Mouse (Mus musculus): Measurements from ENCODE around the gene Nme7. TPM values are rescaled to one million over a fixed set of nuclear protein-coding genes. Genes with fewer than 3 reads are reported as not detected.

Nme7 gene
- polyA plus RNA-seq, 1 experiment from 2014 or later = 21.4 TPM

DNA sequence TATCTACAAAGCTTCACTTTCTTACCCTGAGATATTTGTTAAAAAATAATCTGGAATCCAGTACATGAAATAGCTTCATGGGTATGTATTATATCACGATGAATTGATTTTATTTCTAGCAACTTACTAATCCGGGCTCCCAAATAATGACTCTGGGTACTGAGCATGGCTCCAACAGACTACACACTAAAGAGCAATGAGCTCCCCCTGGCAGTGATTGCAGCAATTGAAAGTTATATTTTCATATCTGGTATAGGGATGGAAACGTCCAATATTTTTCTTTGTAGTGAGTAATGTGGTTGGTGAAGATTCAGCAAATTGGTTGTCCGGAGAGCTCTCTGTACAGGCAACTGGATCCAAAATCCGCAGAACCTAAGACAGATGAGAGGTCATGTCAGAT, 11.9 kb upstream of the Nme7 start:
- H3K4me2 ChIP-seq = no peak overlapping the region
- no peak overlapping the region for H3K9ac ChIP-seq
- no peaks in the 10 kb centered on the region for H3K4me1 ChIP-seq
- H3K27me3 ChIP-seq (replicated peaks) = no peaks in the 10 kb centered on the region
- WGBS = 86% methylated on average over 5 of the region's 5 CpGs
- ATAC-seq (ENCODE audit: extremely low read depth, insufficient number of reproducible peaks, low FRiP score, low TSS enrichment) = no peak
- H3K4me3 ChIP-seq = no peak overlapping the region
- no peak overlapping the region for H3K27ac ChIP-seq (replicated peaks)
- peaks cover 61% of the 10 kb centered on the region for H3K36me3 ChIP-seq
- H3K9me3 ChIP-seq = no peaks in the 10 kb centered on the region

DNA sequence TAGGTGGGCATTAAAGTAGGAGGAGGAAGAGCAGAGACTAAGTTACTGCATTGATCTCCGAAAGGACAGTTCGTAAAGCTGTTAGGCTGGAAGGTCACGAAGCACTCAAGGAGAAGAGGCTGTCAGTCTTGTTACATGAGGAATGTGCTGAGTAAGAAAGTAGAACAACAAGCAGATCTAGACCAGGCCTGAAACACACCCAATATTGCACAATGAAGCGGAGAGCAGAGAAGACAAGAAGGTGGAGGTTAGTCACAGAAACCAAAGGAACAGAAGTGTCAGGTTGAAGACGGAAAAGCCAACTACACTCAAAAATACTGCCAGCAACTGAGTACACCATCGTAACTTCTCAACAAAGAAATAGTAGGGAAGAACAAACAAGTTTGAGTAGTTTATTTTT, 9.8 kb upstream of the Nme7 start:
- Histone ChIP-seq H3K9ac (no peak overlapping the region), H3K27ac (replicated peaks) (no peak overlapping the region), H3K27me3 (replicated peaks) (no peaks in the 10 kb centered on the region), H3K4me1 (no peaks in the 10 kb centered on the region), H3K4me2 (no peak overlapping the region), H3K9me3 (no peaks in the 10 kb centered on the region), H3K36me3 (peaks cover 81% of the 10 kb centered on the region), H3K4me3 (no peak overlapping the region)
- ATAC-seq (ENCODE audit: extremely low read depth, insufficient number of reproducible peaks, low FRiP score, low TSS enrichment) = no peak
- 84% methylated on average over 6 of the region's 6 CpGs for WGBS

DNA sequence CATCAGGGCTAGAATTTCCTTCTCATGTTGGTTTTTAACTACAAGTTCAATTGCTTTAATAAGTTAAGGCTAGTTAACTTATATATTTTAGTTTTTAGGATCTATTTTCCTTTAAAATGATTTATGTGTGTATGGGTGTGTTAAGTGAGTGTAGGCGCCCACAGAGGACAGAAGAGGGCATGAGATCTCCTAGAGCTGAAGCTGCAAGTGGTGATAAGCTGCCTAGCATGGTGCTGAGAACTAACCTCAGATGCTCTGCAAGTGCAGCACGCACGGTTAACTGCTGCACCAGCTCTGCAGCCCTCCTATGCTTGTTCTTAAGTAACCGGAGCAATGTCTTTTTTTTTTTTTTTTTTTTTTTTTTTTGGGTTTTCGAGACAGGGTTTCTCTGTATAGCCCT, 7.4 kb upstream of the Nme7 start:
- Histone ChIP-seq H3K9ac (no peak overlapping the region), H3K4me1 (no peaks in the 10 kb centered on the region), H3K4me3 (no peak overlapping the region), H3K27me3 (replicated peaks) (no peaks in the 10 kb centered on the region), H3K9me3 (no peaks in the 10 kb centered on the region), H3K27ac (replicated peaks) (no peak overlapping the region), H3K4me2 (no peak overlapping the region), H3K36me3 (peaks cover 88% of the 10 kb centered on the region)
- 93% methylated on average over 4 of the region's 5 CpGs for WGBS
- no peak for ATAC-seq (ENCODE audit: extremely low read depth, insufficient number of reproducible peaks, low FRiP score, low TSS enrichment)

DNA sequence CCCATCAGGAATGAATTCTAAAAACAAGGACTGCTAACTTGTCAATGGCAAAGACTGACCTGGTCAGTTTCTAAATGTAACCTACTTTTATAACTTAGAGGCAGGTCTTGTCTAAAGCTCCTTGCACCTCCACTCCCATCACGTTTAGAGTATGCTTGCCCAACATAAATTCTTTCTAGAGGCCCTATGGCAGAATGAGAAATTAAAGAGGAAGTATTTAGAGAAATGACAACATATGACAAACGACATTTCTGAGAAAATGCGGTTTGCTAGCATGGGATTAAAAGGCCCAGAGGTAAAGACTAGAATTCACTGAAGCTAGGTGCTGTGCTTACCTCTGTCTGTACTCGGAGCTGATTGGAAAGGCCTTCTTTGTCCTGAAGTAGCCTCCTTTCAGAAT, 2.0 kb upstream of the Nme7 start:
- no peak for ATAC-seq (ENCODE audit: extremely low read depth, insufficient number of reproducible peaks, low FRiP score, low TSS enrichment)

DNA sequence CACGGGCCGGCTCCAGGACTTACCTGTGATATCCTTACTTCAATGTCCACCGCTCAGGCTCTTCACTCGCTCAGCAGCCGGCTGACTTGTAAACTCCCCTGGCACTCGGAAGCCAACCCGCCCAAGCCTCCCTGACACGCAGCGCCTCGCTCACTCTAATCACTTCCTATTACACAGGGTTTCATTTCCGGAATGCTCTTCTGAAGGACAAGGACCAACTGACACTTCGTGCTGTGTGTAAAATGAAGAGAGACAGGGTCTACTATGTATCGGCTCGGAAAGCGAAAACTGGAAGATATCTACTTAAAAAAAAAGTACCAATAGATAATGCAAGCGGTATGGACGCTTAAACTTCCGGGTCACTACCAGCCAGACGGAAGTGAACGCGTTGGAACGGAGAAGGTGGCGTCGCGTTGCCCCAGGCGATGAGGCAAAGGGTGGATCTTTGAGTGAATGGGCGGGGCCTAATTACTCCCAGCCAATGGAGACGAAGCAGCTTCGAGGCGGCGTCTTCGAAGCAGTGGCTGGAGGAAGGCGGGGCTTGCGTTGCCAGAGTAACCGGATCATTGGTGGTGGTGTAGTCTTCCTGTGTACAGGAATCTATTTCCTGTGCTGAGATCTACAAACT, 3.3 kb downstream of the Nme7 start, which contains the start of gene Blzf1:
Blzf1 (minus strand) TSS at position 366 of the 628 bp plus-strand sequence.
- H3K4me3 ChIP-seq = peak within 1 kb of the TSS; percentile 65
- peak within 1 kb of the TSS; percentile 84 for H3K9ac ChIP-seq
- ATAC-seq (ENCODE audit: extremely low read depth, insufficient number of reproducible peaks, low FRiP score, low TSS enrichment) = peak; percentile 98

More for the DNA sequence above, 2.0 kb upstream of the Nme7 start:
- H3K27me3 ChIP-seq (replicated peaks) = no peaks in the 10 kb centered on the region
- H3K27ac ChIP-seq (replicated peaks) = no peak overlapping the region
- 86% methylated on average over 4 of the region's 4 CpGs for WGBS
- H3K9me3 ChIP-seq = no peaks in the 10 kb centered on the region
- H3K4me2 ChIP-seq = no peak overlapping the region
- H3K36me3 ChIP-seq = peaks cover 75% of the 10 kb centered on the region
- H3K9ac ChIP-seq = no peak overlapping the region
- H3K4me3 ChIP-seq = no peak overlapping the region
- H3K4me1 ChIP-seq = peaks cover 12% of the 10 kb centered on the region

DNA sequence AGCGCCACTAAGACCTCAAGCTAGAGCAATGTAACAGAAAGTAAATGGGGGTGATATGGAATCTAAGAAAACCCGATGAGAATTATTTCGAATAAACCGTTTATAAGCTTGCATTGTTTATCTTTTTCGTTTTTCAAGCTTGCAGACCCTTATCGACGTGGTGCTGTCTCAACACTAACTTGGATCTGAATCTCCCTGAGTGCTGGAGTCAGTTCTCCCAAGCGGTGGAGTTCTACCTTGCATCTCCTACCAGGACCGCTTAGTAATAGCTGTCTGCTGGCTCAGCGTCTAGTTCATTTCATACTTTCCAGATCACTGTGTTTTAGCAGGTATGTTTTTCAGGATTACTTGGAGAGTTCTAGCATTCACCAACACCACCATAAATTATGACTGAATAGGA, 4.0 kb downstream of the Nme7 start:
- peak overlapping the region; percentile 84 for H3K9ac ChIP-seq
- H3K36me3 ChIP-seq = peaks cover 28% of the 10 kb centered on the region
- peaks cover 19% of the 10 kb centered on the region for H3K4me1 ChIP-seq
- no peaks in the 10 kb centered on the region for H3K9me3 ChIP-seq
- peak overlapping the region; percentile 91 for H3K4me2 ChIP-seq
- 0 out of 2 replicates have a peak overlapping the region, but pooled peaks have one; percentile 32 for H3K27ac ChIP-seq (replicated peaks)
- ATAC-seq (ENCODE audit: extremely low read depth, insufficient number of reproducible peaks, low FRiP score, low TSS enrichment) = no peak
- H3K27me3 ChIP-seq (replicated peaks) = no peaks in the 10 kb centered on the region
- H3K4me3 ChIP-seq = peak overlapping the region; percentile 65
- WGBS = 11% methylated on average over 10 of the region's 10 CpGs

More for the DNA sequence above, 3.3 kb downstream of the Nme7 start, which contains the start of gene Blzf1:
- no peaks in the 10 kb centered on the region for H3K27me3 ChIP-seq (replicated peaks)
- H3K4me2 ChIP-seq = peak within 1 kb of the TSS; percentile 91
- peak within 1 kb of the TSS; percentile 71 for H3K27ac ChIP-seq (replicated peaks)
- no peaks in the 10 kb centered on the region for H3K9me3 ChIP-seq
- under 1% methylated on average over 35 of the region's 35 CpGs for WGBS
- H3K36me3 ChIP-seq = peaks cover 30% of the 10 kb centered on the region
- H3K4me1 ChIP-seq = peaks cover 19% of the 10 kb centered on the region

DNA sequence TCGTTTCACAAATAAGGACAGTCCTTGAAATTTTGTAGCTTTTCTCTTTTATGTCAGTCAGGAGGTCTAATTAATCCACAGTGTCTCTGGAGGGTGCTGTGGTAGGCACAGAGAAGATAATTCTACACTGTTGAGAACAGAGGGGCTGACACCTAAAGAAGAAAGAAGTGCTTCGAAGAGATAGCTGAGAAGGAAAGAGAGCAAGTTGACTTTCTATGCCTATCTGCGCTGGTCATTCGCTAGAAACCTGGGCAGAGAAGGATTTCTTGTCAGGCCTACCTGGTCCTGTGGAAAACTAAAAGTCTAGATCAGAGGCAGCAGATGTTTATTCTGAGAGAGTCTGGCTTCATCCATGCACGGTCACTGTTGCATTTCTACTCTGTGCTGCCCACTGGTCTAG, 10.2 kb downstream of the Nme7 start:
- H3K27ac ChIP-seq (replicated peaks) = no peak overlapping the region
- peaks cover 20% of the 10 kb centered on the region for H3K36me3 ChIP-seq
- no peaks in the 10 kb centered on the region for H3K9me3 ChIP-seq
- H3K4me3 ChIP-seq = no peak overlapping the region
- H3K27me3 ChIP-seq (replicated peaks) = no peaks in the 10 kb centered on the region
- H3K9ac ChIP-seq = no peak overlapping the region
- WGBS = 85% methylated on average over 5 of the region's 5 CpGs
- peaks cover 12% of the 10 kb centered on the region for H3K4me1 ChIP-seq
- no peak for ATAC-seq (ENCODE audit: extremely low read depth, insufficient number of reproducible peaks, low FRiP score, low TSS enrichment)
- no peak overlapping the region for H3K4me2 ChIP-seq

DNA sequence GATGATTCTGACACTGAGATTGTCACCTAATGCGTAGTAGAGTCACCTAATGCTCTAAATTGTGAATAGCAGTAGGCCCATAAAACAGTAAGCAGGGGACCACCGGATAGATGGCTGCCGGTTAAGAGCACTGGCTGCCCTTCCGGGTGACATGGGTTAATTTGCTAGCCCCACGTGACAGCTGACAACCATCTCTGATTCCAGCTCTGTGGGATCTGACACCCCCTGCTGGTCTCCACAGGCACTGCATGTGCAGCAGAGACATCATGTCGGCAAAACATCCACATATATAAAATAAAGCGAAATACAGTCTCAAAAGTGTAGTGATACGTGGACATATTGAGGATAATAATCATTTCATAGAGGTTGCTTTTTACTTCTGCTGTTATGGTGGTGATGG, 11.3 kb downstream of the Nme7 start:
- Histone ChIP-seq H3K4me3 (no peak overlapping the region), H3K36me3 (peaks cover 20% of the 10 kb centered on the region), H3K9me3 (no peaks in the 10 kb centered on the region), H3K4me2 (no peak overlapping the region), H3K27ac (replicated peaks) (no peak overlapping the region), H3K9ac (no peak overlapping the region), H3K4me1 (peaks cover 24% of the 10 kb centered on the region), H3K27me3 (replicated peaks) (no peaks in the 10 kb centered on the region)
- ATAC-seq (ENCODE audit: extremely low read depth, insufficient number of reproducible peaks, low FRiP score, low TSS enrichment) = no peak
- 71% methylated on average over 8 of the region's 8 CpGs for WGBS

DNA sequence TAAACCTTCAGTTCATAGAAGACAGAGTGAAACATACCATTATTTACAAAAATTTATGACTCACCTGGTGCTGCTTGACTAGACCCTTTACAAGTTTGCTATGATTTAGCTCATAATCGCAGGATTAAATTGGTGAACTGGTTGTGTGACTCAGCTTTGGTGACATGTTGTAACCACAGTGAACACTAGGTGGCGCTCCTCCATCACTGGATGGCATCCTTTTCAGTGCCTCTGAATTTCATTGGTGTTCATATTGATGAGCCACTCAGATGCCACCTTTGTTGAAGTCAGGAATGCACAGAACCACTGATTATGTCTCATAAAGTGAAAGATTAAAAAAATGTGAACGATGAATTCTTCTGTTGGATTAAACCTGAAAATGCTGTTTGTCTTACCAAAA, 12.8 kb downstream of the Nme7 start:
- H3K9me3 ChIP-seq = no peaks in the 10 kb centered on the region
- no peak overlapping the region for H3K27ac ChIP-seq (replicated peaks)
- peaks cover 37% of the 10 kb centered on the region for H3K4me1 ChIP-seq
- WGBS = 30% methylated on average over 3 of the region's 3 CpGs
- no peak for ATAC-seq (ENCODE audit: extremely low read depth, insufficient number of reproducible peaks, low FRiP score, low TSS enrichment)
- H3K27me3 ChIP-seq (replicated peaks) = no peaks in the 10 kb centered on the region
- H3K36me3 ChIP-seq = peaks cover 16% of the 10 kb centered on the region
- no peak overlapping the region for H3K9ac ChIP-seq
- no peak overlapping the region for H3K4me3 ChIP-seq
- H3K4me2 ChIP-seq = no peak overlapping the region

DNA sequence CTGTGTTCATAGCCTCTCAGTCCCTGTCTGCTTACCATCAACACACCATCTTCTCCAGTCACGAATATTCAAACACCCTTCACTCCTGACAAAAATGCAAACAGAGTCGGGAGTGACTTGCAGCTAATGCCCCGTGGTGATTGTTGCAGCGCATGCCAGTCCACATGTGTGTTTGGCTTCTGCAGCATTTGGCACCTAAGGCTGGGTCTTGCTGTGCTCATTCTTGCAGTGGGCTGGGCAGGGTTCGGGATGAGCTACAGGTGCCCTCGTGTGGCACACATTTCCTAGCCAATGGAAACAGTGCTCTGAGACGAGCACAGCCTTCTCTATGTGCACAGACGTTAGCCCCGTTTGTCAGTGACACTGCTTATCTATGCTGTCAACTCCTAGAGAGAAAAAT, 13.3 kb downstream of the Nme7 start:
- Histone ChIP-seq H3K27me3 (replicated peaks) (no peaks in the 10 kb centered on the region), H3K9ac (no peak overlapping the region), H3K36me3 (peaks cover 14% of the 10 kb centered on the region), H3K27ac (replicated peaks) (no peak overlapping the region), H3K4me2 (no peak overlapping the region), H3K4me1 (peaks cover 43% of the 10 kb centered on the region), H3K4me3 (no peak overlapping the region), H3K9me3 (no peaks in the 10 kb centered on the region)
- 44% methylated on average over 9 of the region's 9 CpGs for WGBS
- no peak for ATAC-seq (ENCODE audit: extremely low read depth, insufficient number of reproducible peaks, low FRiP score, low TSS enrichment)

DNA sequence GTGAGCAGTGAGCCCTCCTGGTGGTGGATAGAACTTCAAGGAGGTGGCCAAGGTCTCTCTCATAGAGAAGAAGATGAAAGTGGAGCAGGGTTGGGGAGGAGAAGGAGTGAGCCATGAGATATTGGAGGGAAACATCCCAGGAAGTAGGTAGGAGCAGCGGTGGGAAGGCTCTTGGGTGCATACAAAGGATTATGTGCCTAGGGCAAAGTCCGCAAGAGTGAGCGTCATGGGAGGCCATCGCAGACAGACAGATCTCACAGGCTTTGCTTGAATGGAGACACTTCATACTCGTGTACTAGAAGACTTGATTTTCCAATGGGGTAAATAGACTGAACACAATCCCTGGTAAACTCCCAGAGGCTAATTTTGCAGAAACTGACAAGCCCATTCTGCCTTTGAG, 14.6 kb downstream of the Nme7 start:
- Histone ChIP-seq H3K36me3 (peaks cover 5% of the 10 kb centered on the region; the same call in 1 of the 2 replicates), H3K27me3 (replicated peaks) (no peaks in the 10 kb centered on the region), H3K27ac (replicated peaks) (no peak overlapping the region), H3K4me2 (no peak overlapping the region), H3K4me3 (no peak overlapping the region), H3K9me3 (no peaks in the 10 kb centered on the region), H3K9ac (no peak overlapping the region), H3K4me1 (peaks cover 43% of the 10 kb centered on the region)
- WGBS = 95% methylated on average over 5 of the region's 5 CpGs
- no peak for ATAC-seq (ENCODE audit: extremely low read depth, insufficient number of reproducible peaks, low FRiP score, low TSS enrichment)

DNA sequence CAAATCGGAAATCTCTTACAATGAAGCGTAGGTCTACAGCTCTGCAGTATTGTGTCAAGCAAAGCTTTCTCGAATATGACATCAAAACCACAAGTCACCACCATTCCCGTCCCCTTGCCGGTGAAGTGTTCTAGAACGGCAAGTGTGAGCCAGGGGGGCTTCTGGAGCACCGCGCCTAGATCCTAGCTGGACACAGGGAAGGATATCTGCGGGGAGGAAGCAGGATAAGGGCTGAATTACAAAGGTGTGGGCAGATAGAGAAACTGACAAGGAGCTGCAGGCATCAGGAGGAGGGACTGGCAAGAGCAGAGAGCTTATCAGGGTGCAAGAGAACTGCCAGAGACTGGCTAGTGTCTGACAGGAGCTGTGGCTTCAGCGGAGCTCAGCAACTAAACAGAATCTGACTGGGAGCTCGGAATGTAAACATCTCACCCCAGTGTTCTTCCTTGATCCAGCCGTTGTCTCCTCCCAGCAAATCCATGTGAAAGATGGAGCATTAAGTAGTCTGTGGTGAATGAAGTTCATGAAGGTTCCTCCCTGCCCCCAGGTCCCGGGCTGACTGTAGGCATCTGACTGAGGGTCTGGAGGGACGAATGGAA, 15.7 kb downstream of the Nme7 start:
- Histone ChIP-seq H3K36me3 (no peaks in the 10 kb centered on the region), H3K4me3 (peak overlapping the region; percentile 35), H3K4me2 (peak overlapping the region; percentile 62), H3K4me1 (peaks cover 43% of the 10 kb centered on the region), H3K9me3 (no peaks in the 10 kb centered on the region), H3K27ac (replicated peaks) (peak overlapping the region; percentile 79), H3K27me3 (replicated peaks) (no peaks in the 10 kb centered on the region), H3K9ac (peak overlapping the region; percentile 70)
- WGBS = 18% methylated on average over 14 of the region's 14 CpGs
- no peak for ATAC-seq (ENCODE audit: extremely low read depth, insufficient number of reproducible peaks, low FRiP score, low TSS enrichment)

Measured in heart, embryonic 13.5 days (tissue).